Mouse (Mus musculus) hindbrain, embryonic 15.5 days (tissue): ENCODE data around the gene Vat1l. TPM values are rescaled to one million over a fixed set of nuclear protein-coding genes. Genes with fewer than 3 reads are reported as not detected.

Experiments used
- ATAC-seq: fragments of 200-750 bp; cut with Nextera tagmentation; 2 replicates; pipeline ENCODE4 v1.8.0; 2017; ENCODE audit warnings: low read depth, moderate number of reproducible peaks, moderate TSS enrichment; ENCODE audit not compliant: low FRiP score
- H3K27ac ChIP-seq: fragments of 300-500 bp; sonication (generic); replicated peaks from 2 replicates; pipeline ENCODE4 v1.5.1; 2015; ENCODE audit warnings: mild to moderate bottlenecking, inconsistent platforms
- H3K27me3 ChIP-seq: fragments of 300-500 bp; sonication (generic); 2 replicates; pipeline ENCODE4 v1.6.1; 2015; ENCODE audit warnings: control low read depth, inconsistent platforms
- H3K36me3 ChIP-seq: fragments of 300-500 bp; sonication (generic); 2 replicates; pipeline ENCODE4 v1.6.1; 2015; ENCODE audit warnings: control low read depth, inconsistent platforms
- H3K4me1 ChIP-seq: fragments of 300-500 bp; sonication (generic); replicated peaks from 2 replicates; pipeline ENCODE4 v1.6.1; 2015; ENCODE audit warnings: control low read depth, inconsistent platforms
- H3K4me2 ChIP-seq: fragments of 300-500 bp; sonication (generic); 2 replicates; pipeline ENCODE4 v1.6.1; 2015; ENCODE audit warnings: moderate library complexity, mild to moderate bottlenecking, inconsistent platforms
- H3K4me3 ChIP-seq: fragments of 300-500 bp; sonication (generic); 2 replicates; pipeline ENCODE4 v1.5.1; 2015; ENCODE audit warnings: mild to moderate bottlenecking, inconsistent platforms
- H3K9ac ChIP-seq: fragments of 300-500 bp; sonication (generic); 2 replicates; pipeline ENCODE4 v1.6.1; 2015; ENCODE audit warnings: inconsistent platforms
- H3K9me3 ChIP-seq: fragments of 300-500 bp; sonication (generic); 2 replicates; pipeline ENCODE4 v1.6.1; 2016; ENCODE audit warnings: control low read depth, inconsistent platforms
- WGBS: fragments of 180-500 bp; shearing (Covaris S2); methylation state at CpG from one replicate; pipeline ENCODE4 v1.1.7; 2015; 5-methylcytosine and 5-hydroxymethylcytosine counted together
- polyA plus RNA-seq: library from polyadenylated mRNA; unstranded; fragments of >200 nt; fragmentation: Nextera tagmentation; extraction: Ambion mirVana; gene quantifications from 2 replicates; pipeline ENCODE4 v1.2.1, GENCODE M21; 2015

Vat1l gene
- polyA plus RNA-seq, 1 experiment from 2014 or later, result 62.2 TPM

- Histone ChIP-seq H3K27ac (no peak overlapping the region), H3K4me1 (no peaks in the 10 kb centered on the region), H3K4me3 (no peak overlapping the region), H3K9ac (no peak overlapping the region), H3K36me3 (no peaks in the 10 kb centered on the region), H3K9me3 (no peaks in the 10 kb centered on the region), H3K4me2 (no peak overlapping the region), H3K27me3 (no peaks in the 10 kb centered on the region)
- WGBS, result 88% methylated on average over 2 of the region's 2 CpGs
- no peak for ATAC-seq
Observed at GRCm38 (mm10) chr8:114222001-114222400, 16.6 kb downstream of the Vat1l start.

GRCm38 (mm10) chr8:114224001-114224400 is 18.6 kb downstream of the Vat1l start:
- H3K4me2 ChIP-seq, result no peak overlapping the region
- no peak for ATAC-seq
- no peak overlapping the region for H3K4me3 ChIP-seq
- no peaks in the 10 kb centered on the region for H3K36me3 ChIP-seq
- H3K27ac ChIP-seq, result no peak overlapping the region
- no peak overlapping the region for H3K9ac ChIP-seq
- H3K4me1 ChIP-seq, result no peaks in the 10 kb centered on the region
- H3K27me3 ChIP-seq, result no peaks in the 10 kb centered on the region
- WGBS, result 53% methylated on average over 2 of the region's 2 CpGs
- H3K9me3 ChIP-seq, result no peaks in the 10 kb centered on the region

- Histone ChIP-seq H3K36me3 (peaks cover 6% of the 10 kb centered on the region; the same call in 1 of the 2 replicates), H3K27me3 (no peaks in the 10 kb centered on the region), H3K9ac (no peak overlapping the region), H3K9me3 (no peaks in the 10 kb centered on the region), H3K4me2 (no peak overlapping the region), H3K4me1 (no peaks in the 10 kb centered on the region), H3K27ac (no peak overlapping the region), H3K4me3 (no peak overlapping the region)
- no peak for ATAC-seq
- 88% methylated on average over 3 of the region's 3 CpGs for WGBS
Observed at GRCm38 (mm10) chr8:114251321-114252065, 46.1 kb downstream of the Vat1l start.

- Histone ChIP-seq H3K36me3 (no peaks in the 10 kb centered on the region), H3K4me3 (no peak overlapping the region), H3K27me3 (no peaks in the 10 kb centered on the region), H3K27ac (peak overlapping the region; percentile 57; the same call in 1 of the 2 replicates), H3K9me3 (no peaks in the 10 kb centered on the region), H3K4me1 (peaks cover 16% of the 10 kb centered on the region), H3K4me2 (no peak overlapping the region), H3K9ac (no peak overlapping the region)
- 58% methylated on average over 4 of the region's 4 CpGs for WGBS
- ATAC-seq, result peak; percentile 34; the same call in 1 of the 2 replicates
Observed at GRCm38 (mm10) chr8:114258685-114259084, 53.3 kb downstream of the Vat1l start.

DNA sequence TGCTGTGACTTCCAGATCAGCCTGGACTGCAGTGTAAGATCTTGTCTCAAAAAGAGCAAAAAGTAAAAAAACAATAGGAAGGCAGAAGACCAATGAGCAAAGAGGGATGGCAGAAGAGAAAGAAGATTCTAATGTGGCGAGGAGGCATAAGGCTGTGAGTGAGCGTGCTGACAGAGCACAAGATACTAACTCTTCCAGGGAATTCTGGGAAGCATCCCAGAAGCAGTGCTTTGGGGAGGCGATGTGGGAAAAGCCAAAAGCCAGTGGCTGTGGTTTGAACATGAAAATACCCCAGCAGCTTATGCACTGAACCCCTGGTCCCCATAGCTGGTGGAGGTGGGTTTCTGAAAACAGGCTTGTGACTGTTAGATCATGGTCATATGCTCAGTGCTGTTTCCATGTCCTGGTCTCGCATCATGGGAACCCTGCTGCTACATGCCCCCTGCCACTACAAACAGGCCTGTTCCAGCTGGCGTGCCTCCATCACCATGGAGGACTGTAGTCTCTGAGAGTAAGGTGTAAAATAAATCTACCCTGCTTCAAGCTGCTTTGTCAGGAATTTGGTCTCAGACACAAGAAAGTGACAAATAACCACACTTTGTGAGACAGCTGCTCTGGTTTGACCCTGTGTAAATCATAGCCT is 54.4 kb downstream of the Vat1l start:
- WGBS, result 76% methylated on average over 5 of the region's 5 CpGs
- H3K4me3 ChIP-seq, result no peak overlapping the region
- no peak overlapping the region for H3K9ac ChIP-seq
- no peak overlapping the region for H3K4me2 ChIP-seq
- H3K27me3 ChIP-seq, result no peaks in the 10 kb centered on the region
- peaks cover 16% of the 10 kb centered on the region for H3K4me1 ChIP-seq
- ATAC-seq, result no peak
- H3K9me3 ChIP-seq, result no peaks in the 10 kb centered on the region
- no peak overlapping the region for H3K27ac ChIP-seq
- H3K36me3 ChIP-seq, result no peaks in the 10 kb centered on the region

DNA sequence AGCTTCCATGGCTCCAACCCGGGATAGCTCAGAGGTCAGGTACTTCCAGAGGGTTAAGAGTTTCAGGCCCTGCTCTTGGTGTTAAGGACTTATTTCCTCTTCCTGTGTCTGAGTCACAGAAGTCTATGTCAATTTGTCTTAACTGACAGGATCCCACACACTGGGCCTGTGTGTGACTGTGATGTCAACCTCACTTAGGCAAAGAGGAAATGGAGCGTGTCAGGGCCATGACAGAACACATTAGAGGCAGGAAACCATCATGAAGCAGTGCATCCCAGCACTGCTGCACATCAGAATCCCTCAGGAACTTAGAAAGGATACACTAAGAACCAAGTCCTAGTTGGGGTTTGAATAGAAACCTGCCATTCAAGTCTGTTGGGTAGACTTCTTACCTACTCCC is 56.9 kb downstream of the Vat1l start:
- no peaks in the 10 kb centered on the region for H3K27me3 ChIP-seq
- 62% methylated on average over 2 of the region's 2 CpGs for WGBS

GRCm38 (mm10) chr8:114274558-114274957 is 69.1 kb downstream of the Vat1l start:
- no peak for ATAC-seq
- Histone ChIP-seq H3K9me3 (no peaks in the 10 kb centered on the region), H3K4me1 (no peaks in the 10 kb centered on the region), H3K27ac (0 out of 2 replicates have a peak overlapping the region, but pooled peaks have one; percentile 38), H3K36me3 (0 out of 2 replicates have a peak, but pooled peaks cover 5% of the 10 kb centered on the region), H3K4me2 (no peak overlapping the region), H3K27me3 (no peaks in the 10 kb centered on the region), H3K9ac (no peak overlapping the region), H3K4me3 (no peak overlapping the region)
- 67% methylated on average over 8 of the region's 8 CpGs for WGBS

More for the DNA sequence above, 56.9 kb downstream of the Vat1l start:
- H3K9ac ChIP-seq, result no peak overlapping the region
- H3K36me3 ChIP-seq, result no peaks in the 10 kb centered on the region
- no peak overlapping the region for H3K27ac ChIP-seq
- no peak overlapping the region for H3K4me2 ChIP-seq
- H3K9me3 ChIP-seq, result no peaks in the 10 kb centered on the region
- H3K4me1 ChIP-seq, result peaks cover 16% of the 10 kb centered on the region
- ATAC-seq, result no peak
- H3K4me3 ChIP-seq, result no peak overlapping the region

GRCm38 (mm10) chr8:114281101-114281500 is 75.7 kb downstream of the Vat1l start:
- H3K27me3 ChIP-seq, result no peaks in the 10 kb centered on the region
- no peak overlapping the region for H3K9ac ChIP-seq
- H3K4me3 ChIP-seq, result no peak overlapping the region
- H3K4me1 ChIP-seq, result no peaks in the 10 kb centered on the region
- 0 out of 2 replicates have a peak, but pooled peaks cover 4% of the 10 kb centered on the region for H3K36me3 ChIP-seq
- 86% methylated on average over 1 of the region's 1 CpGs for WGBS
- no peak overlapping the region for H3K27ac ChIP-seq
- H3K9me3 ChIP-seq, result no peaks in the 10 kb centered on the region
- H3K4me2 ChIP-seq, result no peak overlapping the region
- no peak for ATAC-seq

- no peak overlapping the region for H3K4me3 ChIP-seq
- H3K9me3 ChIP-seq, result no peaks in the 10 kb centered on the region
- H3K27me3 ChIP-seq, result no peaks in the 10 kb centered on the region
- 20% methylated on average over 11 of the region's 11 CpGs for WGBS
- no peak overlapping the region for H3K9ac ChIP-seq
- peak overlapping the region; percentile 19; the same call in 1 of the 2 replicates for H3K4me2 ChIP-seq
- peaks cover 26% of the 10 kb centered on the region for H3K4me1 ChIP-seq
- peak; percentile 81 for ATAC-seq
- no peaks in the 10 kb centered on the region for H3K36me3 ChIP-seq
- peak overlapping the region; percentile 83 for H3K27ac ChIP-seq
Observed at GRCm38 (mm10) chr8:114294889-114295748, 89.7 kb downstream of the Vat1l start.

DNA sequence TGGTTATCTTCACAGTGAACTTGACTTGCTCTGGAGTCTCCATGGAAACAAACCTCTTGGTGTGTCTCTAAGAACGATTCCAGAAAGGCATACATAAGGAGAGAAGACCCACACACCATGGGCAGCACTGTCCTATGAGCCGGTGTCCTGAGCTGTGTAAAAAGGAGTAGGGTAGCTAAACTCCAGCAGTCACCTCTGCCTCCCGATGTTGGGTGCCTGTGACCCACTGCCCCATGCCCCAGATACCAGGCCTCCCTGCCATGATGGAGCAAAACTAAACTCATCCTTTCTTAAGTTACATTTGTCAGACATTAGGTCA is 90.3 kb downstream of the Vat1l start:
- WGBS, result 60% methylated on average over 3 of the region's 3 CpGs
- Histone ChIP-seq H3K9me3 (no peaks in the 10 kb centered on the region), H3K36me3 (no peaks in the 10 kb centered on the region), H3K4me2 (0 out of 2 replicates have a peak overlapping the region, but pooled peaks have one; percentile 19), H3K4me3 (no peak overlapping the region), H3K27ac (peak overlapping the region; percentile 83), H3K27me3 (no peaks in the 10 kb centered on the region), H3K9ac (no peak overlapping the region), H3K4me1 (peaks cover 30% of the 10 kb centered on the region)
- ATAC-seq, result peak; percentile 13; the same call in 1 of the 2 replicates

DNA sequence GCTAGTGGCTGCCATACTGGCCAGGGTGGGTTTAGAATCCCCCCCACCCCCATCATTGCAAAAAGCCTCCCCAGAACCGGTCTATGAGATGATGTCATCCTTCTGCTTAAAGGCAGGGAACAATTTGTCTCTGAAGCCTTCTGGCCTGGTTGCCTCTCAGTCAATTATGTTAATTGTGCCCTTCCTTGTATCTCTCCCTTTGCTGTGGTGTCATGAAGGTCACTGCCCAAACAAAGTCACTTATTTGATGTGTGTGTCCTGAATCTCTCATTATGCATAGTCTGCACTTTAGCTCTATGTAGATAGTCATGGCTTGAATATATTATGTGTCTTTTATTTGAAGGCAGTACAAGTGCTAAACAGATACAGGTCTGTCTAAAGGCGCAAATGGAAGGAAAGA is 92.8 kb downstream of the Vat1l start:
- no peaks in the 10 kb centered on the region for H3K36me3 ChIP-seq
- H3K4me3 ChIP-seq, result no peak overlapping the region
- H3K9me3 ChIP-seq, result no peaks in the 10 kb centered on the region
- H3K4me1 ChIP-seq, result peaks cover 25% of the 10 kb centered on the region
- no peak overlapping the region for H3K9ac ChIP-seq
- no peak for ATAC-seq
- no peaks in the 10 kb centered on the region for H3K27me3 ChIP-seq
- 12% methylated on average over 2 of the region's 2 CpGs for WGBS
- no peak overlapping the region for H3K4me2 ChIP-seq
- H3K27ac ChIP-seq, result no peak overlapping the region

- H3K4me3 ChIP-seq, result no peak overlapping the region
- no peak for ATAC-seq
- no peaks in the 10 kb centered on the region for H3K9me3 ChIP-seq
- no peaks in the 10 kb centered on the region for H3K36me3 ChIP-seq
- peaks cover 17% of the 10 kb centered on the region for H3K4me1 ChIP-seq
- 49% methylated on average over 7 of the region's 7 CpGs for WGBS
- no peaks in the 10 kb centered on the region for H3K27me3 ChIP-seq
- no peak overlapping the region for H3K4me2 ChIP-seq
- H3K27ac ChIP-seq, result no peak overlapping the region
- H3K9ac ChIP-seq, result no peak overlapping the region
Observed at GRCm38 (mm10) chr8:114300072-114300471, 94.7 kb downstream of the Vat1l start.
